Mouse (Mus musculus): ENCODE measurements around the gene Pim3.

DNA sequence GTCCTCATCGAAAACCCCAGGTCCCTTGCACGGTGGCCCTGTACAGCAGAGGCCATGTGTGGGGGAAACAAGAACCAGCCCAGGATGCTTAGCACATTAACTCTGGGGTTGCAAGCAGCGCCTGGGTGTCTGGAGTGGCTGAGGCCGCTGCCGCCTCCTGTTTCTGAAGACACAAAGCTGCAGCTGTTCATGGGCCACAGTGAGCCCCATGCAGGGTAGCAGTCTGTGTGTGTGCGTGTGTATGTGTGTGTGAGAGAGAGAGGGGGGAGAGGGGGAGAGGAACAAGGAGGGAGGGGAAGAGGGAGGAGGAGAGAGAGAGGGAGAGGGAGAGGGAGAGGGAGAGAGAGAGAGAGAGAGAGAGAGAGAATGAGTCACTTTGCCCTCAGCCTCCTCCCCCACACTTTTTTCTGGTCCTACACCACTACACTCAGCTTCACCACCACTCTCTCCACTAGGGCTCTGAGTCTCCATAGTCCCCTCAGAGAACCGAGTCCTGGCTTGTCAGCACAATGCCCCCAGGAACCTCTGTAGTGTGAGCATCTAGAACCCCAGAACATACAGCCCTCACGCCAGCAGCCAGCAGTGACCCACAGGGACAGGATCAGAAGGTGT lies 18.4 kb upstream of the Pim3 start:
- TF ChIP-seq POLR2A (IDR thresholded peaks at IDR 0.05; ENCODE audit: insufficient read length, low read depth): no peak
- TF ChIP-seq MYOG (IDR thresholded peaks at IDR 0.05; ENCODE audit: control insufficient read depth in 1 of 3, insufficient read depth in 1 of 3, insufficient read length in 2 of 3, low read depth in 2 of 3): peak; percentile 94 to 98 (median 96)
- no peak for TF ChIP-seq E2F4 (IDR thresholded peaks at IDR 0.05; ENCODE audit: insufficient read depth)
- TF ChIP-seq USF1 (IDR thresholded peaks at IDR 0.05; ENCODE audit: low read depth): no peak
